Mouse (Mus musculus): ENCODE measurements around the gene Cep112.

DNA sequence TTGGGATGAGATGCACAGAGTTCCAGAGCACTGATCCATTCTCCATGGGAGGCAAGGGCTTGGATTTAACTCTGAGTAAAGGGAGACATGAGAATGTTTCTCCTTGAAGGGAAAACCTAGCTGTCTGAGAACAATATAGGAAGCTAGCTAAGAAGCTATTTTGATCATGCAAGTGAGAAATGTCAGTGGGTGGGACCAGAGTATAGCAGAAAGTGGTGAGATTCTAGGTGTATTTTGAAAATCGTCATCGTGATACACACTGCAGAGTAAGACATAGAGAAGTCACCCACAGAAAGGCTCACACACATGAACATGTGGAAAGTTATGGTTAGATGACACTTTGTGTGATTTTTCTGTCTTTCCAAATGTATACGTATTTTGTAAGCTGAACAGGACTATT lies 257.0 kb downstream of the Cep112 start:
- no peak for TF ChIP-seq POLR2AphosphoS2 (IDR thresholded peaks at IDR 0.05; ENCODE audit: insufficient read length, low read depth)
- TF ChIP-seq POLR2A (IDR thresholded peaks at IDR 0.05; ENCODE audit: insufficient read length, low read depth), result no peak
- TF ChIP-seq MYOG (IDR thresholded peaks at IDR 0.05; ENCODE audit: control insufficient read depth in 1 of 3, insufficient read depth in 1 of 3, insufficient read length in 2 of 3, low read depth in 2 of 3), result no peak
